Mouse (Mus musculus) myocyte (in vitro differentiated cells): Measurements from ENCODE around the gene Ano10. TPM values are rescaled to one million over a fixed set of nuclear protein-coding genes. Genes with fewer than 3 reads are reported as not detected.

Experiments used
- H3K27me3 ChIP-seq: one replicate; pipeline ENCODE4 v1.6.1; 2011; ENCODE audit not compliant: control insufficient read depth, insufficient read depth, insufficient read length
- H3K36me3 ChIP-seq: one replicate; pipeline ENCODE4 v1.6.1; 2011; ENCODE audit not compliant: control insufficient read depth, insufficient read depth
- H3K4me2 ChIP-seq: one replicate; pipeline ENCODE4 v1.6.1; 2011; ENCODE audit warnings: low read depth, control low read depth
- H3K4me3 ChIP-seq: one replicate; pipeline ENCODE4 v1.5.1; 2011; ENCODE audit warnings: mild to moderate bottlenecking, control low read depth, moderate library complexity
- H3K79me2 ChIP-seq: one replicate; pipeline ENCODE4 v1.6.1; 2011; ENCODE audit not compliant: control insufficient read depth, insufficient read depth
- H3ac ChIP-seq: one replicate; pipeline ENCODE4 v1.6.1; 2011; ENCODE audit not compliant: control insufficient read depth, insufficient read length
- CEBPB ChIP-seq: IDR thresholded peaks from 2 replicates; pipeline ENCODE4 v1.6.1; 2011; ENCODE audit warnings: mild to moderate bottlenecking, moderate library complexity; ENCODE audit not compliant: poor library complexity, insufficient read depth, severe bottlenecking
- E2F4 ChIP-seq: IDR thresholded peaks from one replicate; pipeline ENCODE4 v1.6.1; 2011; ENCODE audit warnings: mild to moderate bottlenecking, control low read depth, moderate library complexity; ENCODE audit not compliant: insufficient read depth
- MAX ChIP-seq: IDR thresholded peaks from one replicate; pipeline ENCODE4 v1.6.1; 2011; ENCODE audit warnings: low read depth, mild to moderate bottlenecking, control low read depth
- MYOD1 ChIP-seq, 3 experiments: IDR thresholded peaks; one replicate each; pipeline ENCODE4 v1.6.1; 2011; ENCODE audit warnings: control low read depth in 2 of 3, low read depth in 2 of 3, mild to moderate bottlenecking in 2 of 3, moderate library complexity in 1 of 3; ENCODE audit not compliant: insufficient read length in 2 of 3, control insufficient read depth in 1 of 3
- MYOG ChIP-seq, 3 experiments: IDR thresholded peaks; one replicate each; pipeline ENCODE4 v1.6.1; 2011; ENCODE audit warnings: control low read depth in 2 of 3, low read depth in 2 of 3, mild to moderate bottlenecking in 2 of 3; ENCODE audit not compliant: insufficient read length in 2 of 3, control insufficient read depth in 1 of 3, insufficient read depth in 1 of 3
- POLR2A ChIP-seq: IDR thresholded peaks from one replicate; pipeline ENCODE4 v1.6.1; 2011; ENCODE audit warnings: low read depth, mild to moderate bottlenecking, control low read depth, moderate library complexity; ENCODE audit not compliant: insufficient read length
- POLR2AphosphoS2 ChIP-seq: IDR thresholded peaks from one replicate; pipeline ENCODE4 v1.6.1; 2011; ENCODE audit warnings: low read depth, control low read depth; ENCODE audit not compliant: insufficient read length
- REST ChIP-seq: IDR thresholded peaks from one replicate; pipeline ENCODE4 v1.6.1; 2011; ENCODE audit warnings: mild to moderate bottlenecking, control low read depth, moderate library complexity; ENCODE audit not compliant: insufficient read depth, insufficient read length
- SRF ChIP-seq: IDR thresholded peaks from one replicate; pipeline ENCODE4 v1.6.1; 2011; ENCODE audit warnings: low read depth; ENCODE audit not compliant: control insufficient read depth, insufficient read length
- TCF12 ChIP-seq: IDR thresholded peaks from one replicate; pipeline ENCODE4 v1.6.1; 2011; ENCODE audit warnings: mild to moderate bottlenecking, control low read depth; ENCODE audit not compliant: poor library complexity, insufficient read depth, severe bottlenecking
- TCF3 ChIP-seq: IDR thresholded peaks from one replicate; pipeline ENCODE4 v1.6.1; 2011; ENCODE audit warnings: low read depth, control low read depth; ENCODE audit not compliant: insufficient read length
- USF1 ChIP-seq: IDR thresholded peaks from one replicate; pipeline ENCODE4 v1.6.1; 2011; ENCODE audit warnings: low read depth, mild to moderate bottlenecking, control low read depth, moderate library complexity
- polyA plus RNA-seq: library from polyadenylated mRNA; unstranded; fragments of >200 nt; fragmentation: generic; extraction: Trizol; gene quantifications from one replicate; pipeline ENCODE4 v1.2.1, GENCODE M21; 2012; ENCODE audit warnings: missing spikeins

The Ano10 gene
- polyA plus RNA-seq, 1 experiment: 68.7 TPM

DNA sequence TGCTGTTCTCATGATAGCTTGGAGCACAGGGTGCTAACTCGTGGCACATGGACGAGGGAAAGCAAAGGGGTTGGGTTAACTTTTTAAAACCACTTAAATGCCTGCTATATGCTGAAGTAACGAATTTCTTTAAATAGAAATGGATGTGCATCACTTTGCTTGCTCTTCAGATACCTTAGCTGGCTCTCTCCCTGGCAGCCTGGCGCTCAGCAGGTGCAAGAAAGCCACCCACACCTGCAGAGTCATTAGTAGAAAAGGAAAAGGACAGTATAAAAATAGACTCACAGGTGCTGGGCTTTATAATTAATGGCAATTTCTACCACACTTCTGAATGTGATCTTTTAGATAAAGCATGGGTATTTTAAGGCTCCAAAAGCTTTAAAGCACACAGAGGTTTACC lies 85.9 kb downstream of the Ano10 start:
- no peak overlapping the region for H3ac ChIP-seq
- no peak for TF ChIP-seq MYOG (IDR thresholded peaks at IDR 0.05; ENCODE audit: control insufficient read depth in 1 of 3, insufficient read depth in 1 of 3, insufficient read length in 2 of 3, low read depth in 2 of 3)
- H3K4me3 ChIP-seq: no peak overlapping the region
- no peaks in the 10 kb centered on the region for H3K36me3 ChIP-seq
- no peak overlapping the region for H3K4me2 ChIP-seq
- H3K27me3 ChIP-seq: no peaks in the 10 kb centered on the region
- H3K79me2 ChIP-seq: no peaks in the 10 kb centered on the region

GRCm38 (mm10) chr9:122205543-122206200 lies 88.6 kb downstream of the Ano10 start:
- no peak for TF ChIP-seq USF1
- TF ChIP-seq TCF12: no peak
- no peak for TF ChIP-seq POLR2A
- TF ChIP-seq MYOD1 (IDR thresholded peaks at IDR 0.05; ENCODE audit: control insufficient read depth in 1 of 3, insufficient read length in 2 of 3, low read depth in 2 of 3): no peak
- TF ChIP-seq SRF: no peak
- no peak for TF ChIP-seq MYOG (IDR thresholded peaks at IDR 0.05; ENCODE audit: control insufficient read depth in 1 of 3, insufficient read depth in 1 of 3, insufficient read length in 2 of 3, low read depth in 2 of 3)
- TF ChIP-seq REST: no peak
- TF ChIP-seq MAX: no peak
- no peak for TF ChIP-seq CEBPB
- TF ChIP-seq E2F4: no peak
- no peak for TF ChIP-seq POLR2AphosphoS2
- no peak for TF ChIP-seq TCF3
- H3K4me3 ChIP-seq: no peak overlapping the region
- no peak overlapping the region for H3K4me2 ChIP-seq
- H3K36me3 ChIP-seq: peaks cover 4% of the 10 kb centered on the region
- H3ac ChIP-seq: no peak overlapping the region
- H3K27me3 ChIP-seq: no peaks in the 10 kb centered on the region
- no peaks in the 10 kb centered on the region for H3K79me2 ChIP-seq

DNA sequence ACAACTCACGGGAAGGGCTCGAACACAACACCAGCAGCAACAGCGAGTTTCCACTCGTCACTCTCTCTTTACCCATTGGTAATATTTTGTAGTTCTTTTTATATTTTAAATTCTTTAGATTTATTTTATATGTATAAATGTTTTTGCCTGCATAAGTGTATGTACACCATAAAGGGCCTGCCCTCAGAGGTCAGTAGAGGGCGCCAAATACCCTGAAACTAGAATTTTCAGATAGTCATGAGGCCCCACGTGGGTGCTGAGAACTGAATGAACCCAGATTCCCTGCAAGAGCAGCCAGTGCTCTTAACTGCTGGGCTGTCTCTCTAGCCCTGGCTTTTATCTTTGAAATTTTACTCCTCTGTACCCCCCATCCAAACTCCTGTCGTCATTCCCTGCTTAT lies 89.7 kb downstream of the Ano10 start:
- Histone ChIP-seq H3ac (no peak overlapping the region), H3K79me2 (no peaks in the 10 kb centered on the region), H3K27me3 (no peaks in the 10 kb centered on the region), H3K4me2 (no peak overlapping the region), H3K36me3 (peaks cover 4% of the 10 kb centered on the region), H3K4me3 (no peak overlapping the region)
- TF ChIP-seq USF1: no peak
- no peak for TF ChIP-seq POLR2AphosphoS2
- TF ChIP-seq MAX: no peak
- TF ChIP-seq SRF: no peak
- no peak for TF ChIP-seq E2F4
- TF ChIP-seq MYOD1 (IDR thresholded peaks at IDR 0.05; ENCODE audit: control insufficient read depth in 1 of 3, insufficient read length in 2 of 3, low read depth in 2 of 3): no peak
- no peak for TF ChIP-seq REST
- no peak for TF ChIP-seq MYOG (IDR thresholded peaks at IDR 0.05; ENCODE audit: control insufficient read depth in 1 of 3, insufficient read depth in 1 of 3, insufficient read length in 2 of 3, low read depth in 2 of 3)
- TF ChIP-seq CEBPB: no peak
- no peak for TF ChIP-seq POLR2A
- no peak for TF ChIP-seq TCF3

- TF ChIP-seq MYOD1 (IDR thresholded peaks at IDR 0.05; ENCODE audit: control insufficient read depth in 1 of 3, insufficient read length in 2 of 3, low read depth in 2 of 3) (no peak), POLR2AphosphoS2 (no peak), MAX (no peak), MYOG (IDR thresholded peaks at IDR 0.05; ENCODE audit: control insufficient read depth in 1 of 3, insufficient read depth in 1 of 3, insufficient read length in 2 of 3, low read depth in 2 of 3) (no peak), TCF3 (no peak), POLR2A (no peak), E2F4 (no peak), TCF12 (no peak), CEBPB (no peak), USF1 (no peak), SRF (no peak), REST (no peak)
- Histone ChIP-seq H3ac (no peak overlapping the region), H3K4me2 (no peak overlapping the region), H3K4me3 (no peak overlapping the region), H3K79me2 (no peaks in the 10 kb centered on the region), H3K27me3 (no peaks in the 10 kb centered on the region), H3K36me3 (peaks cover 4% of the 10 kb centered on the region)
These were observed 95.0 kb downstream of the Ano10 start for GRCm38 (mm10) chr9:122199253-122199652.

- no peak overlapping the region for H3K4me3 ChIP-seq
- H3ac ChIP-seq: no peak overlapping the region
- no peaks in the 10 kb centered on the region for H3K79me2 ChIP-seq
- H3K36me3 ChIP-seq: peaks cover 4% of the 10 kb centered on the region
- no peaks in the 10 kb centered on the region for H3K27me3 ChIP-seq
- no peak overlapping the region for H3K4me2 ChIP-seq
- TF ChIP-seq REST: no peak
- no peak for TF ChIP-seq TCF3
- TF ChIP-seq POLR2A: no peak
- TF ChIP-seq CEBPB: no peak
- TF ChIP-seq USF1: no peak
These were observed 95.6 kb downstream of the Ano10 start for GRCm38 (mm10) chr9:122198621-122199020.
